Mouse (Mus musculus) cerebellum, adult (tissue): Measurements from ENCODE around the gene Parp11.

ENCODE experiments used
- ATAC-seq: cut with Nextera tagmentation; 2 replicates; pipeline ENCODE4 v1.9.2; 2017; ENCODE audit warnings: mild to moderate bottlenecking, moderate library complexity, mixed read lengths; ENCODE audit not compliant: insufficient number of reproducible peaks, low FRiP score, low TSS enrichment

The Parp11 gene

DNA sequence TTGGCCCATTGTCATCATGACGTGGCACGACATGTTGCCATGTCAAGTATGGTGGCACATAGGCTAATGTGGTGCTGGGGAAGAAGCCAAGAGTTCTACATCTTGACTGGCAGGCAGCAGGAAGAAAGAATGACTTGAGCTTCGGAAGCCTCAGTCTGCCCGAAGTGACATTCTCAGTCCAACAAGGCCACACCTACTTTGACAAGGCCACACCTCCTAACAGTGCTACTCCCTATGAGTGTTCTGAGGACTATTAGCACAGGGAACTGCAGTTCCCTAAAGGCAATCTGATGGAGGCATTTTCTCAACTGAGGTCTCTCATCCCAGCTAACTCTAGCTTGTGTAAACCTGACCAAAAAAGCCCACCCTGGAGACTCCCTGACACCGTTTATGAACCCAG is 93.0 kb downstream of the Parp11 start:
- no peak for ATAC-seq

- ATAC-seq = no peak
These were observed 93.9 kb downstream of the Parp11 start for GRCm38 (mm10) chr6:127540517-127540916.

GRCm38 (mm10) chr6:127541617-127542374 is 95.2 kb downstream of the Parp11 start:
- peak; percentile 68 for ATAC-seq
